Mouse (Mus musculus) lung, embryonic 15.5 days (tissue): ENCODE measurements around the gene Ptcd3. TPM values are rescaled to one million over a fixed set of nuclear protein-coding genes. Genes with fewer than 3 reads are reported as not detected.
"Not testable (repeated sequence)": the region's sequence is repeated elsewhere in the genome, so short reads cannot be mapped to it uniquely, and the experiment has no call there.

Source experiments
- ATAC-seq: fragments of 200-750 bp; cut with Nextera tagmentation; 2 replicates; pipeline ENCODE4 v1.8.0; 2017; ENCODE audit warnings: moderate number of reproducible peaks, borderline replicate concordance; ENCODE audit not compliant: low FRiP score, low TSS enrichment; ENCODE audit errors: extremely low read depth
- H3K27ac ChIP-seq: fragments of 300-500 bp; sonication (generic); 2 replicates; pipeline ENCODE4 v1.5.1; 2015; ENCODE audit warnings: moderate library complexity, mild to moderate bottlenecking, inconsistent platforms
- H3K27me3 ChIP-seq: fragments of 300-500 bp; sonication (generic); 2 replicates; pipeline ENCODE4 v1.6.1; 2015; ENCODE audit warnings: inconsistent platforms
- H3K36me3 ChIP-seq: fragments of 300-500 bp; sonication (generic); 2 replicates; pipeline ENCODE4 v1.6.1; 2015; ENCODE audit warnings: inconsistent platforms
- H3K4me1 ChIP-seq: fragments of 300-500 bp; sonication (generic); 2 replicates; pipeline ENCODE4 v1.6.1; 2015; ENCODE audit warnings: inconsistent platforms
- H3K4me2 ChIP-seq: fragments of 300-500 bp; sonication (generic); 2 replicates; pipeline ENCODE4 v1.6.1; 2015; ENCODE audit warnings: inconsistent platforms, mild to moderate bottlenecking, moderate library complexity
- H3K4me3 ChIP-seq: fragments of 300-500 bp; sonication (generic); 2 replicates; pipeline ENCODE4 v1.5.1; 2015; ENCODE audit warnings: mild to moderate bottlenecking, inconsistent platforms
- H3K9ac ChIP-seq: fragments of 300-500 bp; sonication (generic); 2 replicates; pipeline ENCODE4 v1.6.1; 2015; ENCODE audit warnings: inconsistent platforms
- H3K9me3 ChIP-seq: fragments of 300-500 bp; sonication (generic); 2 replicates; pipeline ENCODE4 v1.6.1; 2016; ENCODE audit warnings: inconsistent platforms
- WGBS: fragments of 180-500 bp; shearing (Covaris S2); methylation state at CpG from one replicate; pipeline ENCODE4 v1.1.7; 2015; 5-methylcytosine and 5-hydroxymethylcytosine counted together
- polyA plus RNA-seq: library from polyadenylated mRNA; unstranded; fragments of >200 nt; fragmentation: Nextera tagmentation; extraction: Ambion mirVana; gene quantifications from 2 replicates; pipeline ENCODE4 v1.2.1, GENCODE M21; 2015

Gene Ptcd3
- polyA plus RNA-seq, 1 experiment from 2014 or later: 95.0 TPM

DNA sequence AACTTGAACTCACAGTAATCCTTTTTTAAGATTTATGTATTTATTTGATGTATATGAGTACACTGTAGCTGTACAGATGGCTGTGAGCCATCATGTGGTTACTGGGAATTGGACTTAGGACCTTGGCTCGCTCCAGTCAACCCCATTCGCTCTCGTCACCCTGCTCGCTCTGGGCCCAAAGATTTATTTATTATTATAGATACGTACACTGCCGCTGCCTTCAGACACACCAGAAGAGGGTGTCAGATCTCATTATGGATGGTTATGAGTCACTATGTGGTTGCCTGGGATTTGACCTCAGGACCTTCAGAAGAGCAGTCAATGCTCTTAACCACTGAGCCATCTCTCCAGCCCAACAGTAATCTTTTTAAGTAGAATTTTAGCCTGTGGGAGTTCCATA is 61.6 kb downstream of the Ptcd3 start:
- H3K9ac ChIP-seq, ATAC-seq, H3K4me2 ChIP-seq, H3K27me3 ChIP-seq, H3K27ac ChIP-seq, H3K4me1 ChIP-seq, H3K9me3 ChIP-seq, H3K4me3 ChIP-seq: not testable (repeated sequence)
- peaks cover 36% of the 10 kb centered on the region for H3K36me3 ChIP-seq
- WGBS: 83% methylated on average over 6 of the region's 6 CpGs

DNA sequence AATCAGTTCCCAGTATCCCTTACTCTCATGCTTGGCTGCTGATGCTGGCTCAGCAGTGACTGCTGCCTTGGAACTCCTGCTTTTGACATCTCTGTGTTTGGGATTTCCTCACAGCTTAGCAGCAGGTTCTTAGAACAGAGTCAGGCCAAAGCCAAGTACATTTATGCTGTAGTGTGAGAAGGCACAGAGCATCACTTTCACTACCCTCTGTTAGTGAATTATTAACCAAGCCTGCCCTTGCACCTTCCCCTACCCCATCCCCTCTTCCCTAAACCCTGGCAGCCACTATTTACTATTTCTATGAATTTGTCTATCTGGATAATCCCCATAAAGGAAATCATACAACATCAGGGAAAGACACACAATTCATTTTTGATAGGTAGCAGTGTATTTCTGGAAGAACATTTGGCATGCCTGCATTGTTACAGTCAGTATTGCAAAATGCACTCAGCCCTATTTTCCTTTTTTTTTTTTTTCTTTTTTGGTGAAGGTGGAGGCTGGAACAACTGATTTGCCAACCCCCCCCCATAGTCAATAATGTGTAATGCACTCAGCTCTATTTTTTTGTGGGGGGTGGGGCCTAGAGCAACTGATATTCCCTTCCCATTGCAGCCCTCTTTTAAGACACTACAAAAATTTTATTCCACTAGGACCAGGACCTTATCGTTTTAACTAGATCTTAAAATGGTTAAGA is 67.8 kb downstream of the Ptcd3 start:
- Histone ChIP-seq H3K27me3 (no peaks in the 10 kb centered on the region), H3K4me2 (no peak overlapping the region), H3K27ac (no peak overlapping the region), H3K9me3 (no peaks in the 10 kb centered on the region), H3K4me1 (0 out of 2 replicates have a peak, but pooled peaks cover 2% of the 10 kb centered on the region), H3K4me3 (no peak overlapping the region), H3K36me3 (peaks cover 16% of the 10 kb centered on the region; the same call in 1 of the 2 replicates), H3K9ac (no peak overlapping the region)
- WGBS: 92% methylated on average over 1 of the region's 1 CpGs
- no peak for ATAC-seq

- Histone ChIP-seq H3K4me1 (0 out of 2 replicates have a peak, but pooled peaks cover 2% of the 10 kb centered on the region), H3K9me3 (no peaks in the 10 kb centered on the region), H3K4me2 (no peak overlapping the region), H3K27me3 (no peaks in the 10 kb centered on the region), H3K27ac (no peak overlapping the region), H3K4me3 (no peak overlapping the region), H3K36me3 (0 out of 2 replicates have a peak, but pooled peaks cover 8% of the 10 kb centered on the region), H3K9ac (no peak overlapping the region)
- ATAC-seq: no peak
These were observed 68.7 kb downstream of the Ptcd3 start for GRCm38 (mm10) chr6:71839815-71840214.

GRCm38 (mm10) chr6:71836811-71837210 is 71.7 kb downstream of the Ptcd3 start:
- no peak for ATAC-seq
- WGBS: 76% methylated on average over 2 of the region's 2 CpGs
- Histone ChIP-seq H3K4me1 (peaks cover 10% of the 10 kb centered on the region), H3K4me3 (no peak overlapping the region), H3K36me3 (0 out of 2 replicates have a peak, but pooled peaks cover 9% of the 10 kb centered on the region), H3K27me3 (no peaks in the 10 kb centered on the region), H3K4me2 (no peak overlapping the region), H3K27ac (no peak overlapping the region), H3K9ac (no peak overlapping the region), H3K9me3 (no peaks in the 10 kb centered on the region)

DNA sequence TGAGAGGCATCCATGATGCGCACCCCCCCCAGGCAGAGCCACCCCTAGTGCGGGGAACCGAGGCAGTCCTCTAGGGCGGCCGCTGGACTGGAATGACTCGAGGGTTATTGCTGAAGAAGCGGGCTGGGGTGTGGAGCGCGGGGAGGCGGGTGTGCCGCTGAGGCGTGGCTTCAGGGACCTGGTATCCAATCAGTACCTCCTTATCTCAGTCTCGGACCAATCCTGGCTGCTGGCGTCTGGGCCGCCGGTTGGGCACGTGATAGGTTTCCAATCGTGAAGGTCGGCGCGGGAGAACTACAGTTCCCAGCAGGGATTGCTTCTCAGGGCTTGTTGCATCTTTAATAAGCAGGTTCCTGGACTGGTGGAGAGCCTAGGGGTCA is 77.0 kb downstream of the Ptcd3 start:
- under 1% methylated on average over 21 of the region's 21 CpGs for WGBS
- peak; percentile 99 for ATAC-seq
- H3K4me2 ChIP-seq: peak overlapping the region; percentile 67
- H3K4me3 ChIP-seq: peak overlapping the region; percentile 99
- H3K27me3 ChIP-seq: 0 out of 2 replicates have a peak, but pooled peaks cover 2% of the 10 kb centered on the region
- no peaks in the 10 kb centered on the region for H3K9me3 ChIP-seq
- 0 out of 2 replicates have a peak, but pooled peaks cover 9% of the 10 kb centered on the region for H3K36me3 ChIP-seq
- H3K27ac ChIP-seq: peak overlapping the region; percentile 94
- peaks cover 15% of the 10 kb centered on the region for H3K4me1 ChIP-seq
- peak overlapping the region; percentile 90 for H3K9ac ChIP-seq

DNA sequence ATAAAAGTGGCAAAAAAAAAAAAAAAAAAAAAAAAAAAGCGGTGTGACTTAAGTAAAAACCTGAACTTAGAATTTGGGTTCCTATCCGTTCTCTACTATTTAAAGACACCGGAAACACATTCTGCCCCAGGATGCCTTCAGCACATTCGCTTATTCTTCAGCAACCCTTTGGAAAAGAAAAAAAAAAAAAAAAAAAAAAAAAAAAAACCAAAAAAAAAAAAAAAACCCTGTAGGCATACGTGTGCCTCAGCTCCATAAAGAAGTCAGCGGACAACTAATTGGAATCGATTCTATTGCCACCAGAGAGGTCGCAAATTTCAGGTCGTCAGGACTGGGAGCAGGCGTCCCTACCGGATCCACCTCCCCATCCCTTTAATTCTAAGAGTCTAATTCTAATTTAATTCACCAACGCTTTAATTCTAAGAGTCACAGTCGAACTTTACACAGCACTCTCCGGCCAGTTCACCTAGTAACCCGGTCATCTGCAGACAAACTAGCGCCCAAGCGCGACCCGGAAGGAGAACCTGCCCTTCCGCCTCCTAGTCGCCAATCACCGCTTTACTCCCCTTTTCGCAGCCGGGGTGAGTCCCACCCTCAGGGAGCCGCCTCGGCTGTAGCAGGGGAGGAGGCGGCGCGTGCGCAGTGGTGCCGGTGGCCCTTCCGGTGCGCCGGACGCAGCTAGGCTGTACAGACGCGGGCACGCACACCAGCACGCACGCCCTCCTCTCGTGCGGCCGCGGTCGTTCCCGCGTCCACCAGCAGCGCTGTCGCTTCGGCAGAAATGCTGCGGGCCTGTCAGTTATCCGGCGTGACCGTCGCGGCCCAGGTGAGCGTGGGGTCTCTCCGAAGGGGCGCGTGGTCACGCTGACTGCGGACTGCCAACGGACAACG is 77.6 kb downstream of the Ptcd3 start, which contains the start of gene Immt:
Immt (plus strand) TSS at position 642 of the 891 bp plus-strand sequence.
- no peaks in the 10 kb centered on the region for H3K9me3 ChIP-seq
- peak within 1 kb of the TSS; percentile 94 for H3K27ac ChIP-seq
- H3K27me3 ChIP-seq: 0 out of 2 replicates have a peak, but pooled peaks cover 2% of the 10 kb centered on the region
- peak within 1 kb of the TSS; percentile 90 for H3K9ac ChIP-seq
- H3K4me1 ChIP-seq: peaks cover 15% of the 10 kb centered on the region
- H3K36me3 ChIP-seq: 0 out of 2 replicates have a peak, but pooled peaks cover 5% of the 10 kb centered on the region
- ATAC-seq: peak; percentile 100
- peak within 1 kb of the TSS; percentile 67 for H3K4me2 ChIP-seq
- WGBS: under 1% methylated on average over 64 of the region's 64 CpGs
- H3K4me3 ChIP-seq: peak within 1 kb of the TSS; percentile 99

Other genes starting within 250 kb of the Ptcd3 start
- 17.4 and 18.1 TPM in 2 replicates for gene Reep1, start 201.2 kb downstream of the Ptcd3 start, polyA plus RNA-seq
- 59.0 and 59.3 TPM in 2 replicates for gene Mrpl35, start 81.8 kb downstream of the Ptcd3 start, polyA plus RNA-seq
- 185 and 188 TPM in 2 replicates for gene Immt, start 77.4 kb downstream of the Ptcd3 start, polyA plus RNA-seq
- 29.0 and 35.1 TPM in 2 replicates for gene Polr1a, start 303 bp upstream of the Ptcd3 start, polyA plus RNA-seq
- gene St3gal5, start 188.8 kb upstream of the Ptcd3 start, polyA plus RNA-seq: 40.5 and 42.1 TPM in 2 replicates